Mouse (Mus musculus) embryonic facial prominence, embryonic 13.5 days (tissue): ENCODE results near the gene AC124502.3. TPM values are rescaled to one million over a fixed set of nuclear protein-coding genes. Genes with fewer than 3 reads are reported as not detected.
"Not testable (repeated sequence)": the region's sequence is repeated elsewhere in the genome, so short reads cannot be mapped to it uniquely, and the experiment has no call there.

ENCODE experiments used
- ATAC-seq: fragments of 200-750 bp; cut with Nextera tagmentation; 2 replicates; pipeline ENCODE4 v1.8.0; 2017; ENCODE audit warnings: low read depth; ENCODE audit not compliant: insufficient number of reproducible peaks, insufficient read depth, low FRiP score, low TSS enrichment
- H3K27ac ChIP-seq: fragments of 300-500 bp; sonication (generic); 2 replicates; pipeline ENCODE4 v1.5.1; 2015; ENCODE audit warnings: moderate library complexity, mild to moderate bottlenecking, inconsistent platforms
- H3K27me3 ChIP-seq: fragments of 300-500 bp; sonication (generic); 2 replicates; pipeline ENCODE4 v1.6.1; 2015; ENCODE audit warnings: mild to moderate bottlenecking, inconsistent platforms
- H3K36me3 ChIP-seq: fragments of 300-500 bp; sonication (generic); 2 replicates; pipeline ENCODE4 v1.6.1; 2015; ENCODE audit warnings: mild to moderate bottlenecking, inconsistent platforms
- H3K4me1 ChIP-seq: fragments of 300-500 bp; sonication (generic); 2 replicates; pipeline ENCODE4 v1.6.1; 2015; ENCODE audit warnings: inconsistent platforms
- H3K4me2 ChIP-seq: fragments of 300-500 bp; sonication (generic); 2 replicates; pipeline ENCODE4 v1.6.1; 2015; ENCODE audit warnings: moderate library complexity, mild to moderate bottlenecking, inconsistent platforms
- H3K4me3 ChIP-seq: fragments of 300-500 bp; sonication (generic); 2 replicates; pipeline ENCODE4 v1.5.1; 2015; ENCODE audit warnings: mild to moderate bottlenecking, inconsistent platforms
- H3K9ac ChIP-seq: fragments of 300-500 bp; sonication (generic); 2 replicates; pipeline ENCODE4 v1.6.1; 2015; ENCODE audit warnings: mild to moderate bottlenecking, inconsistent platforms
- H3K9me3 ChIP-seq: fragments of 300-500 bp; sonication (generic); 2 replicates; pipeline ENCODE4 v1.6.1; 2016; ENCODE audit warnings: inconsistent platforms
- WGBS: fragments of 180-500 bp; shearing (Covaris S2); methylation state at CpG from one replicate; pipeline ENCODE4 v1.1.7; 2015; ENCODE audit warnings: mixed read lengths; 5-methylcytosine and 5-hydroxymethylcytosine counted together
- polyA plus RNA-seq: library from polyadenylated mRNA; unstranded; fragments of >200 nt; fragmentation: Nextera tagmentation; extraction: Ambion mirVana; gene quantifications from 2 replicates; pipeline ENCODE4 v1.2.1, GENCODE M21; 2015

AC124502.3 gene
- polyA plus RNA-seq, result 2.3 and 3.5 TPM in 2 replicates

GRCm38 (mm10) chr19:5038709-5039156 lies at the start of gene AC124502.3, which contains the start of gene B4gat1:
Gene AC124502.3 (plus strand): TSS chr19:5038891.
Gene B4gat1 (plus strand): TSS chr19:5038826.
- ATAC-seq, result peak; percentile 87
- Histone ChIP-seq H3K9ac (peak within 1 kb of the TSS; percentile 90), H3K36me3 (peaks cover 13% of the 10 kb centered on the region), H3K4me2 (peak within 1 kb of the TSS; percentile 98), H3K27me3 (no peaks in the 10 kb centered on the region), H3K4me3 (peak within 1 kb of the TSS; percentile 92), H3K27ac (peak within 1 kb of the TSS; percentile 79), H3K9me3 (no peaks in the 10 kb centered on the region), H3K4me1 (peaks cover 34% of the 10 kb centered on the region)
- WGBS, result 0% methylated on average over 41 of the region's 44 CpGs

GRCm38 (mm10) chr19:4989013-4989412 lies 49.7 kb upstream of the AC124502.3 start:
- WGBS, result 4% methylated on average over 13 of the region's 13 CpGs
- no peak for ATAC-seq

GRCm38 (mm10) chr19:4989434-4990255 lies 49.0 kb upstream of the AC124502.3 start:
- peaks cover 12% of the 10 kb centered on the region for H3K4me1 ChIP-seq
- no peak overlapping the region for H3K27ac ChIP-seq
- H3K9me3 ChIP-seq, result no peaks in the 10 kb centered on the region
- peak overlapping the region; percentile 2; the same call in 1 of the 2 replicates for H3K4me3 ChIP-seq
- WGBS, result 17% methylated on average over 47 of the region's 47 CpGs
- no peak for ATAC-seq
- peaks cover 73% of the 10 kb centered on the region for H3K27me3 ChIP-seq
- H3K36me3 ChIP-seq, result no peaks in the 10 kb centered on the region
- no peak overlapping the region for H3K9ac ChIP-seq
- H3K4me2 ChIP-seq, result peak overlapping the region; percentile 12; the same call in 1 of the 2 replicates

More at GRCm38 (mm10) chr19:4989013-4989412, 49.7 kb upstream of the AC124502.3 start:
- peaks cover 76% of the 10 kb centered on the region for H3K27me3 ChIP-seq
- H3K9me3 ChIP-seq, result no peaks in the 10 kb centered on the region
- H3K36me3 ChIP-seq, result no peaks in the 10 kb centered on the region
- H3K4me2 ChIP-seq, result no peak overlapping the region
- no peak overlapping the region for H3K27ac ChIP-seq
- H3K4me1 ChIP-seq, result peaks cover 12% of the 10 kb centered on the region
- H3K4me3 ChIP-seq, result no peak overlapping the region; the same call in 1 of the 2 replicates
- no peak overlapping the region for H3K9ac ChIP-seq

- ATAC-seq, result no peak
- WGBS, result 15% methylated on average over 4 of the region's 4 CpGs
- Histone ChIP-seq H3K4me1 (peaks cover 12% of the 10 kb centered on the region), H3K4me3 (peak within 1 kb of the TSS; percentile 3), H3K4me2 (peak within 1 kb of the TSS; percentile 21; the same call in 1 of the 2 replicates), H3K9ac (no peak within 1 kb of the TSS), H3K27ac (no peak within 1 kb of the TSS), H3K36me3 (no peaks in the 10 kb centered on the region), H3K27me3 (peaks cover 73% of the 10 kb centered on the region), H3K9me3 (no peaks in the 10 kb centered on the region)
Measured at GRCm38 (mm10) chr19:4990256-4990625, 48.5 kb upstream of the AC124502.3 start, which contains the start of gene Npas4. Gene Npas4 (minus strand): TSS chr19:4990316.

- Histone ChIP-seq H3K9me3 (no peaks in the 10 kb centered on the region), H3K9ac (no peak overlapping the region), H3K4me1 (peaks cover 12% of the 10 kb centered on the region), H3K27ac (no peak overlapping the region), H3K4me2 (peak overlapping the region; percentile 21; the same call in 1 of the 2 replicates), H3K4me3 (0 out of 2 replicates have a peak overlapping the region, but pooled peaks have one; percentile 3), H3K27me3 (peaks cover 73% of the 10 kb centered on the region), H3K36me3 (no peaks in the 10 kb centered on the region)
- 2% methylated on average over 22 of the region's 22 CpGs for whole genome bisulfite sequencing
- ATAC-seq, result no peak
Measured at GRCm38 (mm10) chr19:4990716-4991115, 48.0 kb upstream of the AC124502.3 start.

GRCm38 (mm10) chr19:4992371-4992770 lies 46.3 kb upstream of the AC124502.3 start:
- H3K27me3 ChIP-seq, result peaks cover 68% of the 10 kb centered on the region
- no peaks in the 10 kb centered on the region for H3K9me3 ChIP-seq
- H3K36me3 ChIP-seq, result no peaks in the 10 kb centered on the region
- no peak overlapping the region for H3K4me2 ChIP-seq
- no peak overlapping the region for H3K4me3 ChIP-seq
- H3K4me1 ChIP-seq, result peaks cover 12% of the 10 kb centered on the region
- H3K27ac ChIP-seq, result no peak overlapping the region
- no peak overlapping the region for H3K9ac ChIP-seq
- 18% methylated on average over 8 of the region's 8 CpGs for whole genome bisulfite sequencing
- no peak for ATAC-seq

GRCm38 (mm10) chr19:4992904-4993303 lies 45.8 kb upstream of the AC124502.3 start:
- H3K9me3 ChIP-seq, result no peaks in the 10 kb centered on the region
- H3K36me3 ChIP-seq, result no peaks in the 10 kb centered on the region
- no peak for ATAC-seq
- H3K4me3 ChIP-seq, result no peak overlapping the region
- no peak overlapping the region for H3K9ac ChIP-seq
- H3K27me3 ChIP-seq, result peaks cover 68% of the 10 kb centered on the region
- no peak overlapping the region for H3K4me2 ChIP-seq
- peaks cover 12% of the 10 kb centered on the region for H3K4me1 ChIP-seq
- H3K27ac ChIP-seq, result no peak overlapping the region
- 2% methylated on average over 9 of the region's 9 CpGs for WGBS

GRCm38 (mm10) chr19:4994043-4994442 lies 44.6 kb upstream of the AC124502.3 start:
- Histone ChIP-seq H3K9me3 (no peaks in the 10 kb centered on the region), H3K9ac (no peak overlapping the region), H3K4me3 (no peak overlapping the region), H3K27me3 (peaks cover 71% of the 10 kb centered on the region), H3K4me2 (no peak overlapping the region), H3K4me1 (peaks cover 12% of the 10 kb centered on the region), H3K27ac (no peak overlapping the region), H3K36me3 (no peaks in the 10 kb centered on the region)
- WGBS, result 62% methylated on average over 5 of the region's 5 CpGs
- ATAC-seq, result no peak

GRCm38 (mm10) chr19:4999445-5000140 lies 39.1 kb upstream of the AC124502.3 start:
- Histone ChIP-seq H3K4me2 (no peak overlapping the region), H3K27ac (no peak overlapping the region), H3K27me3 (peaks cover 30% of the 10 kb centered on the region), H3K36me3 (no peaks in the 10 kb centered on the region), H3K9me3 (no peaks in the 10 kb centered on the region), H3K9ac (no peak overlapping the region), H3K4me3 (no peak overlapping the region), H3K4me1 (peaks cover 14% of the 10 kb centered on the region)
- 71% methylated on average over 6 of the region's 6 CpGs for WGBS
- ATAC-seq, result no peak

GRCm38 (mm10) chr19:5001666-5002406 lies 36.9 kb upstream of the AC124502.3 start:
- ATAC-seq, result peak; percentile 82
- Histone ChIP-seq H3K4me1 (peaks cover 14% of the 10 kb centered on the region), H3K36me3 (no peaks in the 10 kb centered on the region), H3K4me3 (peak overlapping the region; percentile 35), H3K27ac (peak overlapping the region; percentile 66), H3K9me3 (no peaks in the 10 kb centered on the region), H3K9ac (peak overlapping the region; percentile 64), H3K27me3 (peaks cover 16% of the 10 kb centered on the region), H3K4me2 (peak overlapping the region; percentile 60)
- 1% methylated on average over 39 of the region's 39 CpGs for WGBS

- H3K9me3 ChIP-seq, H3K9ac ChIP-seq, H3K4me3 ChIP-seq, ATAC-seq, H3K36me3 ChIP-seq, H3K4me2 ChIP-seq, H3K27ac ChIP-seq: not testable (repeated sequence)
- Histone ChIP-seq H3K27me3 (peaks cover 13% of the 10 kb centered on the region), H3K4me1 (peaks cover 14% of the 10 kb centered on the region)
- WGBS, result 61% methylated on average over 2 of the region's 2 CpGs
Measured at GRCm38 (mm10) chr19:5003644-5004043, 35.0 kb upstream of the AC124502.3 start.
